Comparison of ENCODE assay signal across 8 mouse cellular contexts in the genomic region with DNA sequence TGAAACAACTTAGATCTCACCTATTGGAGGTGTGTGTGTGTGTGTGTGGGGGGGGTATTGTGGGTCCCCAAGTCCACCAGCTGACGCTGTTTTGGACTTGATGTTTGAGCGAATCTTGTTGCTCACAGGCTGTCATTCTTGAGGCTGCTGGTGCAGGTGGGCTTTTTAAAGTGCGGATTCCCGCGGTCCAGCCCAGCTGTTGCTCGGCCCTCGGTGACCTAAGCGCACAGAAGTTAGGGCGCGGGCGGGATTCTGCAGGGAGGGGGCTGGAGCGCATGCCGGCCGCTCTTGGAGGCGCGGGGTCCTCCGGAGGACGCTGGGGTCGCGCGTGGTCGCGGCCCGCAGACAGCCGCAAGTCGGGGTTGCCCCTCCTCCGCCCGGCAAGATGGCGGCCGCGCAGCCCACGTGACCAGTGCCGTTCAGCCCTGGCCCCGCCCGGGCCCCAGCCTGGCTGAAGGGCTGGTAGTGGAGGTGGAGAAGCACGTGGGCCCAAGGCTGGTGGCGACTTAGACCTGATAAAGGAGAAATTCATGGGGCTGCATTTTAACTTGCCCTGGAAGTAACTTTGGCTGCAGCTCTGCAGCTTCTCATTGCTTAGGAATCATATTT. TPM values are rescaled to one million over a fixed set of nuclear protein-coding genes. Genes with fewer than 3 reads are reported as not detected.
DNase-seq lines count a peak whose midpoint lies in the region; ATAC-seq lines count a peak whose summit lies in the region.

No protein-coding gene starts in this region.

- H3K4me1 ChIP-seq in forebrain, embryonic 11.5 days (replicated peaks; ENCODE audit: control insufficient read depth, insufficient read depth, low read length) = peaks cover 7% of the 10 kb centered on the region; the same call in 1 of the 2 replicates
- peaks cover 37% of the 10 kb centered on the region for H3K4me1 ChIP-seq in heart, embryonic 16.5 days (ENCODE audit: control insufficient read depth, insufficient read depth, low read length)
- H3K4me1 ChIP-seq in liver, embryonic 15.5 days (replicated peaks) = peaks cover 80% of the 10 kb centered on the region
- H3K4me1 ChIP-seq in neural tube, embryonic 11.5 days (ENCODE audit: control insufficient read depth, insufficient read depth, low read length) = peaks cover 12% of the 10 kb centered on the region
- H3K4me1 ChIP-seq in stomach, embryonic 16.5 days (ENCODE audit: control insufficient read depth, insufficient read depth, low read length) = peaks cover 10% of the 10 kb centered on the region

- H3K36me3 ChIP-seq in forebrain, embryonic 11.5 days (ENCODE audit: control insufficient read depth, insufficient read depth, low read length) = no peaks in the 10 kb centered on the region
- no peaks in the 10 kb centered on the region for H3K36me3 ChIP-seq in heart, embryonic 16.5 days (ENCODE audit: control insufficient read depth, insufficient read depth)
- H3K36me3 ChIP-seq in liver, embryonic 15.5 days (replicated peaks) = no peaks in the 10 kb centered on the region
- no peaks in the 10 kb centered on the region for H3K36me3 ChIP-seq in neural tube, embryonic 11.5 days (ENCODE audit: control insufficient read depth, insufficient read depth, low read length)
- H3K36me3 ChIP-seq in stomach, embryonic 16.5 days (ENCODE audit: control insufficient read depth, insufficient read depth, low read length) = no peaks in the 10 kb centered on the region

- H3K9me3 ChIP-seq in forebrain, embryonic 11.5 days (ENCODE audit: control insufficient read depth, low read length) = no peaks in the 10 kb centered on the region
- no peaks in the 10 kb centered on the region for H3K9me3 ChIP-seq in heart, embryonic 16.5 days (replicated peaks; ENCODE audit: control insufficient read depth, low read length)
- no peaks in the 10 kb centered on the region for H3K9me3 ChIP-seq in liver, embryonic 15.5 days (replicated peaks)
- no peaks in the 10 kb centered on the region for H3K9me3 ChIP-seq in neural tube, embryonic 11.5 days (ENCODE audit: control insufficient read depth, low read length)
- no peaks in the 10 kb centered on the region for H3K9me3 ChIP-seq in stomach, embryonic 16.5 days (replicated peaks; ENCODE audit: control insufficient read depth, low read length)

- H3K27me3 ChIP-seq in forebrain, embryonic 11.5 days (ENCODE audit: control insufficient read depth, insufficient read depth, low read length) = no peaks in the 10 kb centered on the region
- H3K27me3 ChIP-seq in heart, embryonic 16.5 days (ENCODE audit: control insufficient read depth, insufficient read depth, low read length) = no peaks in the 10 kb centered on the region
- no peaks in the 10 kb centered on the region for H3K27me3 ChIP-seq in liver, embryonic 15.5 days
- H3K27me3 ChIP-seq in neural tube, embryonic 11.5 days (ENCODE audit: control insufficient read depth, insufficient read depth, low read length) = no peaks in the 10 kb centered on the region
- H3K27me3 ChIP-seq in stomach, embryonic 16.5 days (ENCODE audit: control insufficient read depth, insufficient read depth, low read length) = no peaks in the 10 kb centered on the region

- H3K9ac ChIP-seq in forebrain, embryonic 11.5 days (ENCODE audit: low read length) = peak overlapping the region; percentile 73
- peak overlapping the region; percentile 87 for H3K9ac ChIP-seq in heart, embryonic 16.5 days (ENCODE audit: low read length)
- peak overlapping the region; percentile 76 for H3K9ac ChIP-seq in liver, embryonic 15.5 days
- peak overlapping the region; percentile 66 for H3K9ac ChIP-seq in neural tube, embryonic 11.5 days (ENCODE audit: low read length)
- peak overlapping the region; percentile 81 for H3K9ac ChIP-seq in stomach, embryonic 16.5 days (ENCODE audit: low read length)

- no peak overlapping the region for H3K27ac ChIP-seq in forebrain, embryonic 11.5 days (ENCODE audit: low read depth, low read length)
- H3K27ac ChIP-seq in heart, embryonic 16.5 days (ENCODE audit: low read length) = peak overlapping the region; percentile 92
- H3K27ac ChIP-seq in liver, embryonic 15.5 days (replicated peaks) = peak overlapping the region; percentile 84
- H3K27ac ChIP-seq in neural tube, embryonic 11.5 days (ENCODE audit: low read depth, low read length) = no peak overlapping the region
- peak overlapping the region; percentile 67 for H3K27ac ChIP-seq in stomach, embryonic 16.5 days (ENCODE audit: low read length)

- DNase-seq in CD8-positive naive resting alpha-beta T cell, adult 2 months (ENCODE audit: low read depth in 2 of 2, low spot score in 2 of 2) = peak; percentile 71 to 76
- DNase-seq in c-Kit-negative CD71-positive TER-119-positive erythroid progenitor cells, embryonic 14.5 days (ENCODE audit: low read depth, low spot score) = peak; percentile 72
- DNase-seq in forebrain, embryonic 11.5 days (ENCODE audit: low spot score) = peak; percentile 92
- DNase-seq in kidney, postnatal 36 days = peak; percentile 90 to 96
- DNase-seq in neural tube, embryonic 11.5 days (ENCODE audit: low spot score) = peak; percentile 91

- H3K4me2 ChIP-seq in forebrain, embryonic 11.5 days (ENCODE audit: low read depth, low read length, severe bottlenecking) = peak overlapping the region; percentile 100
- peak overlapping the region; percentile 79 for H3K4me2 ChIP-seq in heart, embryonic 16.5 days (ENCODE audit: low read depth, low read length)
- H3K4me2 ChIP-seq in liver, embryonic 15.5 days = peak overlapping the region; percentile 99
- peak overlapping the region; percentile 67 for H3K4me2 ChIP-seq in neural tube, embryonic 11.5 days (ENCODE audit: low read depth)
- peak overlapping the region; percentile 97 for H3K4me2 ChIP-seq in stomach, embryonic 16.5 days (ENCODE audit: low read depth, low read length)

- ATAC-seq in forebrain, embryonic 11.5 days (replicated peaks; ENCODE audit: low FRiP score) = peak; percentile 79
- peak; percentile 40 for ATAC-seq in heart, embryonic 16.5 days (replicated peaks; ENCODE audit: extremely low read depth, insufficient read depth, low FRiP score)
- peak; percentile 53 for ATAC-seq in liver, embryonic 15.5 days (ENCODE audit: insufficient read depth)
- ATAC-seq in neural tube, embryonic 11.5 days (ENCODE audit: insufficient read depth, low FRiP score, low TSS enrichment) = peak; percentile 75
- peak; percentile 66 for ATAC-seq in stomach, embryonic 16.5 days (ENCODE audit: insufficient read depth, low FRiP score)

- peak overlapping the region; percentile 63 for H3K4me3 ChIP-seq in forebrain, embryonic 11.5 days (ENCODE audit: low read depth, low read length)
- H3K4me3 ChIP-seq in heart, embryonic 16.5 days (ENCODE audit: low read length) = peak overlapping the region; percentile 64
- H3K4me3 ChIP-seq in liver, embryonic 15.5 days (replicated peaks) = peak overlapping the region; percentile 86
- H3K4me3 ChIP-seq in neural tube, embryonic 11.5 days (ENCODE audit: low read depth, low read length) = peak overlapping the region; percentile 58
- H3K4me3 ChIP-seq in stomach, embryonic 16.5 days (replicated peaks; ENCODE audit: low read length) = peak overlapping the region; percentile 86

- WGBS in forebrain, embryonic 11.5 days = under 1% methylated on average over 37 of the region's 37 CpGs
- 0% methylated on average over 32 of the region's 37 CpGs for WGBS in heart, embryonic 16.5 days
- WGBS in liver, embryonic 15.5 days (ENCODE audit: insufficient replicate concordance) = 0% methylated on average over 37 of the region's 37 CpGs
- under 1% methylated on average over 37 of the region's 37 CpGs for WGBS in neural tube, embryonic 11.5 days
- under 1% methylated on average over 37 of the region's 37 CpGs for WGBS in stomach, embryonic 16.5 days

RNA-seq across cellular contexts. Expression of gene Zcchc2, which starts 3.5 kb away (rescaled TPM):
- 2.5 and 2.9 TPM in 2 replicates for polyA plus RNA-seq in forebrain, embryonic 11.5 days (2014; fragmentation: Nextera tagmentation; extraction: Ambion mirVana)
- 1.9 and 2.2 TPM in 2 replicates for polyA plus RNA-seq in heart, embryonic 16.5 days (2015; fragmentation: Nextera tagmentation; extraction: Ambion mirVana)
- polyA plus RNA-seq in liver, embryonic 15.5 days (2015; fragmentation: Nextera tagmentation; extraction: Ambion mirVana) = 1.0 and 1.2 TPM in 2 replicates
- polyA plus RNA-seq in neural tube, embryonic 11.5 days (2014; fragmentation: Nextera tagmentation; extraction: Ambion mirVana) = 1.9 and 2.6 TPM in 2 replicates
- polyA plus RNA-seq in stomach, embryonic 16.5 days (2015; fragmentation: Nextera tagmentation; extraction: Ambion mirVana) = 2.2 and 2.6 TPM in 2 replicates

Comparison
In these comparisons a context has a peak if more than half of its experiments do, and no peak if none do; other contexts are left out.
1. H3K27ac ChIP-seq: peak in heart, embryonic 16.5 days (single experiment), liver, embryonic 15.5 days (single experiment) and stomach, embryonic 16.5 days (single experiment); none in forebrain, embryonic 11.5 days (single experiment) and neural tube, embryonic 11.5 days (single experiment).
2. Peak in every context shown above with its lines, with median percentiles within 50 percentile points of each other: DNase-seq, ATAC-seq, H3K4me2 ChIP-seq, H3K4me3 ChIP-seq and H3K9ac ChIP-seq.